Mouse (Mus musculus): ENCODE results near the gene Atp13a3.

Gene Atp13a3

DNA sequence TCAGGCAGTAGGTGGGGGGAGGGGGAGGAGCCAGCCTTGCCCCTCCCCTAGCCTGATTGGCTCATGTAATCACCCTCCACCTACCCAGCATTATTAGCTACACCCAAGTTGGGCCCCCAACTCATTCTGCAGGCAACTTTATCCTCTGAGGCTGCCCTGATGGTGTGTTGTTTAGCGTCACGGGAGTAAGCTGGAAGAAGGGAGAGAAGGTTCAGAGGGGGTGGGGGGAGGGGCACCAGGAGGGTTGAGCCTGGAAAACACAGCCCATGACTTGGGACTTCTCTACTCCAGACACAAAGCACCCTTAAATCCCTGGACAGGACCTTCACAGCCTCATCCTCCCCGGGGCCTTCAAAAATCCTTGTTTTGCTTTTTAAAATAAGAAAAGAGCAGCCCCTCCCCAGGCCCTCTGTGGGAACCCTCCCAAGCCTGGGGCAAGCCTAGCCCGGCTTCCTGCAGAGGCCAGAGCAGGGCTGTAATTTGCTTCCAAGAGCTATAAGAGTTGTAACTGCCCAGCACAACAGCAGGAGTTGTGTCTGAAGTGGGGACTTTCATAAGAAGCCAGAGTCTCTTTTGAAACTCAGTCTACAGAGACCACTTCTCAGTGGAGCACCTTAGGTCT is 125.0 kb downstream of the Atp13a3 start:
- DNase-seq (ENCODE audit: low read depth, low spot score), result no peak

- DNase-seq (ENCODE audit: low read depth, low spot score), result no peak
These were observed 127.4 kb downstream of the Atp13a3 start for GRCm38 (mm10) chr16:30278406-30278805.

- no peak for DNase-seq (ENCODE audit: low read depth, low spot score)
These were observed 130.0 kb downstream of the Atp13a3 start for GRCm38 (mm10) chr16:30275558-30276340.

- no peak for DNase-seq (ENCODE audit: low read depth, low spot score)
These were observed 132.7 kb downstream of the Atp13a3 start for GRCm38 (mm10) chr16:30273065-30273464.

DNA sequence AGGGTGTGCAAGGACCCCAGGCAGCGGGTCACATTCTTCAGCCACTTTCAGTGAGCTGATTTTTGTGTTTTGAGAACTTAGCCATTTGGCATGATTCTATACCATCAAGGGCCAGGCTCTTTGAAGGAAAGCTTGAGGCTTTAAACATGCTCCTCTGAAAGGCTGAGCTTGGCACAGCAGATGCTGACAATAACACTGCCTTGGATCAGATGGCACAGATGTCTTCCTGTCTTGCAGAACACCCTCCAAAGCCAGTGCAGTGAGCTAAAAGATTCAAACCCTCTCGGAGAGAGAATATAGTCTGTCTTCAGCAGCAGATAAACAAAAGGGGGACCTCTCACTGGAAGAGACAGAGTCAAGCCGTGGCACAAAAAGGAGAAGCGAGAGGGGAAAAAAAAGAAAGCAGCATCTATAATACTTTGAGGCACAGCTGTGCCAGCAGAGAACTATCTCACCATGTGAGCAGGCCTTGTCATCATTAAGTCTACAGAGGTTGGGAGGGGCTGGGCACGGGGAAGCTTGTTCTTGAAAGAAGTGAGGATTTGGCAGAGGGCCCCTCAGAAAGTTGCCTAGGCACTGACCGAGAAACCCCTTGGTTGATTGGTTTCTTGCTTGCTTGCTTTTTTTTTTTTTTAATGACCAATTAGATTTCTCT is 133.7 kb downstream of the Atp13a3 start:
- DNase-seq (ENCODE audit: low read depth, low spot score), result no peak

GRCm38 (mm10) chr16:30271223-30271761 is 134.5 kb downstream of the Atp13a3 start:
- no peak for DNase-seq (ENCODE audit: low read depth, low spot score)

- no peak for DNase-seq (ENCODE audit: low read depth, low spot score)
These were observed 138.4 kb downstream of the Atp13a3 start, which contains the start of gene Cpn2 for GRCm38 (mm10) chr16:30267359-30267758. TSS of gene Cpn2 (minus strand) at chr16:30267499.

GRCm38 (mm10) chr16:30266561-30266960 is 139.2 kb downstream of the Atp13a3 start:
- DNase-seq (ENCODE audit: low read depth, low spot score), result no peak

GRCm38 (mm10) chr16:30265611-30266010 is 140.2 kb downstream of the Atp13a3 start:
- no peak for DNase-seq (ENCODE audit: low read depth, low spot score)

- DNase-seq (ENCODE audit: low read depth, low spot score), result no peak
These were observed 142.6 kb downstream of the Atp13a3 start for GRCm38 (mm10) chr16:30263156-30263555.

DNA sequence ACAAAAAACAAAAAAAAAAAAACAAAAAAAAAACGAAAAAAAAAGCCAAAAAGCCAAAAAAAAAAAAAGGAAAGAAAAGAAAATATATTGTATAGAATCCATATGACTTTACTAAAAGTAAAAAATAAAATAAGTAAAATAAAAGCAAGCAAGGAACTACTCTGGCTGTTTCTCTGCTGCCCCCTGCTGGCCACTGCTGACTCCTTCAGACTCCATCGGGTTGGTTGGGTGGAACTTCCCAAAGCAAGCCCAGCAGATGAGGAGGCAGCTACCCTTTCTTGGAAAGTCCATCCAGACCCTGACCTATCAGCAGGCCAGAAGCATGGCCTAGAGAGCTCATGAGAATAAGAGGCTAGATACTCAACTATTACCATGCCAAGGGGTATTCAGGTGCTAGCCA is 143.1 kb downstream of the Atp13a3 start:
- peak; percentile 85 for DNase-seq (ENCODE audit: low read depth, low spot score)

Measured in CD4-positive, CD25-positive, alpha-beta regulatory T cell, adult 2 months (primary cell).